Mouse (Mus musculus): Measurements from ENCODE around the gene Olfr1111. TPM values are rescaled to one million over a fixed set of nuclear protein-coding genes. Genes with fewer than 3 reads are reported as not detected.
"Not testable (repeated sequence)": the region's sequence is repeated elsewhere in the genome, so short reads cannot be mapped to it uniquely, and the experiment has no call there.

Gene Olfr1111
- polyA plus RNA-seq (2015; fragmentation: Nextera tagmentation; extraction: Ambion mirVana): not detected in 2 replicates

DNA sequence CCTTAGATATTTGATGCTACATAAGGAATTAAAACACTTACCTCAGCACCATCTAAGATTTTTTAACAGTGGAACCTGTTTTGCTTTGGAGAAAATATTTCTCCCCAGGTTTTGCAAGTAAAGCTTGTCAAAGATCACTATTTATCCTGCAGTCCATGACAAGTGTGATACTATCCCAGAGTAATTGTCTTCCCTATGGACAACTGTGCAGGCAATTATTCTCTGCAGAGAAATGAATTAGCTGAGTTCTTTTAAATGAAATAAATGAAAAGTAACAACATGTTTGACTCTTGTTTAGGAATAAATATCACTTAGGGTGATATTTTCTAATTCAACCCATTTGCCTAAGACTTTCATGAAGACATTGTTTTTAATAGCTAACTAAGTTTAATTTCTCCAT lies at the start of gene Olfr1111:
Gene Olfr1111 (minus strand): TSS at position 101 of the 400 bp plus-strand sequence.
- H3K9me3 ChIP-seq (replicated peaks; ENCODE audit: control insufficient read depth, low read length): no peaks in the 10 kb centered on the region
- H3K36me3 ChIP-seq (ENCODE audit: control insufficient read depth, insufficient read depth): no peaks in the 10 kb centered on the region
- H3K27me3 ChIP-seq (ENCODE audit: control insufficient read depth, insufficient read depth, low read length): no peaks in the 10 kb centered on the region
- no peak within 1 kb of the TSS for H3K4me3 ChIP-seq (ENCODE audit: low read length)
- no peak within 1 kb of the TSS for H3K27ac ChIP-seq (ENCODE audit: low read length)
- no peak for ATAC-seq (replicated peaks; ENCODE audit: extremely low read depth, insufficient read depth, low FRiP score)
- H3K9ac ChIP-seq (ENCODE audit: low read length): no peak within 1 kb of the TSS
- no peaks in the 10 kb centered on the region for H3K4me1 ChIP-seq (ENCODE audit: control insufficient read depth, insufficient read depth, low read length)
- H3K4me2 ChIP-seq (ENCODE audit: low read depth, low read length): no peak within 1 kb of the TSS

DNA sequence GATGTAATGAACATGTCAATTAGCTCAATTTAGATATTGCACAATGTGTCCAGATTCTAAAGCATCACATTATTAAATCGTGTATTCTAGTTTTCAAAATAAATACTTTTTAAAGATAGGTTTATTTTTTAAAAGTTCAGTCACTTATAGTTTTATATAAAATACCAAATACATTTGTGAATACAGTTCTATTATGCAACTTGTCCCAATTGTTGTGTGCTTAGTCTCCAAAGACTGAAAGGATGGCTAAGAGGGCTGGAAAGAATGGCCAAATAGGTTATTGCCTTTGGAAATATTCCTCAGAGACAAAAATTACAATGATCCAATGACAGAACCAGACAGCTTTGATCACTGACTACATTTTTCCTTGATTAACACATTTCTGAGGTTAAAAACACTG lies 35.1 kb upstream of the Olfr1111 start, which contains the start of gene Olfr1112:
Gene Olfr1112 (plus strand): TSS at position 301 of the 400 bp plus-strand sequence.
- no peaks in the 10 kb centered on the region for H3K9me3 ChIP-seq (replicated peaks; ENCODE audit: control insufficient read depth, low read length)
- no peak within 1 kb of the TSS for H3K4me2 ChIP-seq (ENCODE audit: low read depth, low read length)
- no peaks in the 10 kb centered on the region for H3K36me3 ChIP-seq (ENCODE audit: control insufficient read depth, insufficient read depth)
- ATAC-seq (replicated peaks; ENCODE audit: extremely low read depth, insufficient read depth, low FRiP score): no peak
- no peaks in the 10 kb centered on the region for H3K27me3 ChIP-seq (ENCODE audit: control insufficient read depth, insufficient read depth, low read length)
- no peak within 1 kb of the TSS for H3K27ac ChIP-seq (ENCODE audit: low read length)
- no peak within 1 kb of the TSS for H3K9ac ChIP-seq (ENCODE audit: low read length)
- no peaks in the 10 kb centered on the region for H3K4me1 ChIP-seq (ENCODE audit: control insufficient read depth, insufficient read depth, low read length)
- no peak within 1 kb of the TSS for H3K4me3 ChIP-seq (ENCODE audit: low read length)
- WGBS: 83% methylated on average over 1 of the region's 1 CpGs

DNA sequence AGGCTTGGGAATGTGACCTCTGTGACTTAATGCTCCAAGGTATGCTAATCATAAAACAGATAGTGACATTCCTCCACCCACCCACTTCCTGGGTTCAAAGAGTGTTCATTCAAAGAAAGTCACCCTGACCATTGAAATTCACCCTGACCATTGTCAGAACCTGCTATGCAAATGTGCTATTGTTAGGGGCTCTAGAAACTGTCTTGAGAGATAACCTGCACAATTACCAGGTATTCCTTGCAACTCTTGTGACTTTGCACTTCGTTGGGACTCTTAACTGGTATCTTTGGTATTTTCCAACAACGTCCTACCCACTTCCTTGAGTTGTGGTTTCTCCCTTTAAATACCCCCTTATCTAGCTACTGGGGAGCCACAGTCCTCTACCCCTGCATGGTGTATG lies 15.3 kb upstream of the Olfr1111 start:
- not testable (repeated sequence) for H3K4me3 ChIP-seq (ENCODE audit: low read length); ATAC-seq (replicated peaks; ENCODE audit: extremely low read depth, insufficient read depth, low FRiP score)
- 79% methylated on average over 2 of the region's 2 CpGs for WGBS

DNA sequence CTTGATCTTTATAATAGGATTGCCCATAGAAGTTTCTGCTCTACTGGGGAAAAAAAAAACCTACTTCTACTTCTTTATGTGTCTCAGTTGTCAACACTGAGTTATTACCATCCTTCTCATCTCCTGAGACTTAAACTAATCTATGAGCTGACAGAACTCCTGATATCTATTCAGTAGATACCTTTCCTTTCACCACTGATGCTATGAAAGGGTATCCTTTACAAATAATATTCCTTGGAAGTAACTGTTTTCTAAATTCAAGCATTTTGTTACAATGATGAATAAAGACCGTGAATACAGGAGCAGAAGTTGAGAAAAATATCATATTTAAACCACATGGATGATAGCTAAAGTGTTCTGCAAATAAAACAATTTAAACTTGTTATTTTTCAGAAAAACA lies 12.2 kb downstream of the Olfr1111 start, which contains the start of gene Olfr1110:
Gene Olfr1110 (minus strand): TSS at position 101 of the 400 bp plus-strand sequence.
- WGBS: 74% methylated on average over 1 of the region's 1 CpGs

More for the DNA sequence above, 15.3 kb upstream of the Olfr1111 start:
- H3K27me3 ChIP-seq (ENCODE audit: control insufficient read depth, insufficient read depth, low read length); H3K9me3 ChIP-seq (replicated peaks; ENCODE audit: control insufficient read depth, low read length); H3K27ac ChIP-seq (ENCODE audit: low read length); H3K4me1 ChIP-seq (ENCODE audit: control insufficient read depth, insufficient read depth, low read length); H3K4me2 ChIP-seq (ENCODE audit: low read depth, low read length); H3K36me3 ChIP-seq (ENCODE audit: control insufficient read depth, insufficient read depth); H3K9ac ChIP-seq (ENCODE audit: low read length): not testable (repeated sequence)

DNA sequence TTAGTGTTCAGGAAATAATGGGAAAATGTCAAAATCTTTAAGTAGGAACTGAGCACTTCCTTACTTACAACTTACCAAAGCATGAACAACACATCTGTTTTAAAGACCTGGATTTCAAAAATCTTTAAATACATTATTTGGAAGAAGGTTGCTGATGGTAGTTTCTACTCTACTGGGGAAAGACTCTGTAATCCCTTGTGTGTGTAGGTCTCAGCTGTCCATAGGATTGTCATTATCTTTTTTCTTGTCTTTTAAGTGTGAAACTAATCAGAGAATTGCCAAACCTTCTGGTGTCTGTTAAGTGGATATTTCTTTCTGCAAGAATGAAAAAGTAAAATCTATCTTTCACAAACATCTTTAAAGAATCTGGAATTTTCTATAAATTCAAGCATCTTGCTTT lies 38.0 kb downstream of the Olfr1111 start, which contains the start of gene Olfr259:
Gene Olfr259 (minus strand): TSS at position 101 of the 400 bp plus-strand sequence.
- no peaks in the 10 kb centered on the region for H3K36me3 ChIP-seq (ENCODE audit: control insufficient read depth, insufficient read depth)
- no peak within 1 kb of the TSS for H3K4me3 ChIP-seq (ENCODE audit: low read length)
- no peaks in the 10 kb centered on the region for H3K4me1 ChIP-seq (ENCODE audit: control insufficient read depth, insufficient read depth, low read length)
- H3K27me3 ChIP-seq (ENCODE audit: control insufficient read depth, insufficient read depth, low read length): no peaks in the 10 kb centered on the region
- H3K27ac ChIP-seq (ENCODE audit: low read length): no peak within 1 kb of the TSS
- no peaks in the 10 kb centered on the region for H3K9me3 ChIP-seq (replicated peaks; ENCODE audit: control insufficient read depth, low read length)
- no peak within 1 kb of the TSS for H3K4me2 ChIP-seq (ENCODE audit: low read depth, low read length)
- no peak within 1 kb of the TSS for H3K9ac ChIP-seq (ENCODE audit: low read length)
- no peak for ATAC-seq (replicated peaks; ENCODE audit: extremely low read depth, insufficient read depth, low FRiP score)

More for the DNA sequence above, 12.2 kb downstream of the Olfr1111 start, which contains the start of gene Olfr1110:
- Histone ChIP-seq H3K9ac (ENCODE audit: low read length) (no peak within 1 kb of the TSS), H3K4me1 (ENCODE audit: control insufficient read depth, insufficient read depth, low read length) (no peaks in the 10 kb centered on the region), H3K4me3 (ENCODE audit: low read length) (no peak within 1 kb of the TSS), H3K4me2 (ENCODE audit: low read depth, low read length) (no peak within 1 kb of the TSS), H3K27ac (ENCODE audit: low read length) (no peak within 1 kb of the TSS), H3K36me3 (ENCODE audit: control insufficient read depth, insufficient read depth) (no peaks in the 10 kb centered on the region), H3K27me3 (ENCODE audit: control insufficient read depth, insufficient read depth, low read length) (no peaks in the 10 kb centered on the region), H3K9me3 (replicated peaks; ENCODE audit: control insufficient read depth, low read length) (no peaks in the 10 kb centered on the region)
- no peak for ATAC-seq (replicated peaks; ENCODE audit: extremely low read depth, insufficient read depth, low FRiP score)

Other genes with a start within 250 kb of the Olfr1111 start
- not detected in 2 replicates for gene Olfr1098, start 228.1 kb downstream of the Olfr1111 start, polyA plus RNA-seq (2015; fragmentation: Nextera tagmentation; extraction: Ambion mirVana)
- gene Olfr1099, start 191.9 kb downstream of the Olfr1111 start, polyA plus RNA-seq (2015; fragmentation: Nextera tagmentation; extraction: Ambion mirVana): not detected in 2 replicates
- not detected in 2 replicates for gene Olfr1100, start 172.7 kb downstream of the Olfr1111 start, polyA plus RNA-seq (2015; fragmentation: Nextera tagmentation; extraction: Ambion mirVana)
- not detected in 2 replicates for gene Olfr1101, start 161.4 kb downstream of the Olfr1111 start, polyA plus RNA-seq (2015; fragmentation: Nextera tagmentation; extraction: Ambion mirVana)
- gene Olfr1102, start 154.2 kb downstream of the Olfr1111 start, polyA plus RNA-seq (2015; fragmentation: Nextera tagmentation; extraction: Ambion mirVana): not detected in 2 replicates
- gene Olfr1104, start 125.5 kb downstream of the Olfr1111 start, polyA plus RNA-seq (2015; fragmentation: Nextera tagmentation; extraction: Ambion mirVana): not detected in 2 replicates
- gene Olfr1105, start 116.1 kb downstream of the Olfr1111 start, polyA plus RNA-seq (2015; fragmentation: Nextera tagmentation; extraction: Ambion mirVana): not detected in 2 replicates
- not detected in 2 replicates for gene Olfr1106, start 100.4 kb downstream of the Olfr1111 start, polyA plus RNA-seq (2015; fragmentation: Nextera tagmentation; extraction: Ambion mirVana)
- gene Olfr1107, start 76.8 kb downstream of the Olfr1111 start, polyA plus RNA-seq (2015; fragmentation: Nextera tagmentation; extraction: Ambion mirVana): not detected in 2 replicates
- gene Olfr1109, start 56.6 kb downstream of the Olfr1111 start, polyA plus RNA-seq (2015; fragmentation: Nextera tagmentation; extraction: Ambion mirVana): not detected in 2 replicates
- gene Olfr259, start 38.1 kb downstream of the Olfr1111 start, polyA plus RNA-seq (2015; fragmentation: Nextera tagmentation; extraction: Ambion mirVana): not detected in 2 replicates
- gene Olfr1110, start 12.3 kb downstream of the Olfr1111 start, polyA plus RNA-seq (2015; fragmentation: Nextera tagmentation; extraction: Ambion mirVana): not detected in 2 replicates
- not detected in 2 replicates for gene Olfr1112, start 35.2 kb upstream of the Olfr1111 start, polyA plus RNA-seq (2015; fragmentation: Nextera tagmentation; extraction: Ambion mirVana)
- not detected in 2 replicates for gene Olfr1113, start 56.3 kb upstream of the Olfr1111 start, polyA plus RNA-seq (2015; fragmentation: Nextera tagmentation; extraction: Ambion mirVana)
- gene Olfr1115, start 95.4 kb upstream of the Olfr1111 start, polyA plus RNA-seq (2015; fragmentation: Nextera tagmentation; extraction: Ambion mirVana): not detected in 2 replicates
- gene Olfr1116, start 114.9 kb upstream of the Olfr1111 start, polyA plus RNA-seq (2015; fragmentation: Nextera tagmentation; extraction: Ambion mirVana): not detected in 2 replicates
- not detected in 2 replicates for gene Olfr1118, start 155.0 kb upstream of the Olfr1111 start, polyA plus RNA-seq (2015; fragmentation: Nextera tagmentation; extraction: Ambion mirVana)
- gene Olfr1120, start 202.2 kb upstream of the Olfr1111 start, polyA plus RNA-seq (2015; fragmentation: Nextera tagmentation; extraction: Ambion mirVana): not detected in 2 replicates
- gene Olfr1121, start 217.3 kb upstream of the Olfr1111 start, polyA plus RNA-seq (2015; fragmentation: Nextera tagmentation; extraction: Ambion mirVana): not detected in 2 replicates
- gene Olfr1122, start 233.2 kb upstream of the Olfr1111 start, polyA plus RNA-seq (2015; fragmentation: Nextera tagmentation; extraction: Ambion mirVana): not detected in 2 replicates

All from heart, embryonic 16.5 days (tissue).